Mouse (Mus musculus) forelimb bud, embryonic 11.5 days (tissue): Measurements from ENCODE around the gene Dna2.
A peak's percentile ranks its signal among the peaks of the same experiment; 100 is the strongest.
"Not testable (repeated sequence)": the region's sequence is repeated elsewhere in the genome, so short reads cannot be mapped to it uniquely, and the experiment has no call there.

Experiments
- DNase-seq: peaks from one replicate; pipeline ENCODE4 v3.0.0-alpha.2; 2012; ENCODE audit warnings: low read depth, low spot score

Gene Dna2

DNA sequence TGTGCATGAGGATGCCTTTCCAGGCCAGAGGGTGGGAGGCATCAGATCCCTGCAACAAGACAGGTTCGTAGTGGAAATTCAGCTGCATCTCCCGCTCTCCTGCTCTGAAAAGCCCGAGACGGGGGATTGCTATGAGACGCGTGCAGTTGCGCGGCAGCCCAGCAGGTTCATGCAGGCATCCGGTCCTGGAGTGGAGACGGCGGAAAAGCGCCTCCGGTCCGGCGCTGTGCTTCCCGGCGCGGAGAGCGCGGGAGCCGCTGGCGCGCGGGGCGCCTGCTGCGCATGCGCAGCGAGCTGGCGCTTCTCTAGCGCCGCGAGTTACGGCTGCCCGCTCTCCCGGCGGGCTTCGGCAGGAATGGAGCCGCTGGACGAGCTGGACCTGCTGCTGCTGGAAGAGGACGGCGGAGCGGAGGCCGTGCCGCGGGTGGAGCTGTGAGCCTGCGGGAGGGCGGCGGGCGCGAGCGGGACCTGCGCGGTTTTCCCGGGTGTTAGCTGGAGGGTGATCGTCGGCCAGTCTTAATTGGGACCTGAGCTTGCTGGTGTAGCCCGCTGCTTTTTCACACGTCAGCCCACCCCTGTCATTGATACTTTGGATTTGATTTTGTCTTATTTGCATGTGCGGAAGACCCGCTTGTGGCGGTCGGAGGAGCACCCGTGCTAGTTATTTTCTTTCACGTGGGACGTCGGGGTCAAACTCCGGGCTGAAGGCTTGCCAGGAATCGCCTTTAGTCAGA lies at the start of gene Dna2:
TSS of gene Dna2 (plus strand) at position 289 of the 734 bp plus-strand sequence.
- DNase-seq = peak; percentile 92

DNA sequence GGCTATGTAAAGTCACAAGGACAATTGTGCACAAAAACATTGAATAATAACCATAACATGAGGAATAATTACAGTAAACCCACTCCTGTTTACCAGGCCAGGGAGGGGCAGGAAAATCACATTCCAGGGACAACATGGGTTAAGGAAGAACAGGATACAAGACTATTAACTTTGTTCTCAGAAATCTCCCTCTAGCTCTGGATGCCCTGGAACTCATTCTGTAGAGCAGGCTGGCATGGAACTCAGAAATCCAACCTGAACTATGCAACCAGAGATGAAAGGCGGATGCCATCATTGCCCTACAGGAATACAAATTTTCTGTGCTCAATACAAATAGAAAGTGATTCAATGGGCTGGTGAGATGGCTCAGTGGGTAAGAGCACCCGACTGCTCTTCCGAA lies 49.4 kb upstream of the Dna2 start:
- no peak for DNase-seq

DNA sequence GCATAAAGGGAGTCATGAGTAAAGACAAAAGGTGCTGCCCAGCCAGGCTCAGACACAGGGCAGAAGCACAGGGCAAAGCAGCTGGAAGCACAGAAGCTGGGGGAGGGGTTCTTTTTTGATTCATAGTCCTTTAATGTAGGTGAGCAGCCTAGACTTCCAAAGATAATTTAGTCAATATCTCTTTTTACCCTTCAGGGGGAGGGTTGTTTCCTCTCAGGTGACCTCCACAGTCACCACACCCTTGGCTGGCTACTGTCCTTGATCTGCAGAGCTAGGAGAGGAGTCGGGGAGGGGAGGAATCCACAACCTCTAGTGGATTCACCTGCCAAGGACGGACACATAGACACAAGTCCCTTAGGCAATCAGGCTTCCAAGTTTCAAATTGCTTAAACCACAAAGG lies 48.8 kb upstream of the Dna2 start:
- no peak for DNase-seq

DNA sequence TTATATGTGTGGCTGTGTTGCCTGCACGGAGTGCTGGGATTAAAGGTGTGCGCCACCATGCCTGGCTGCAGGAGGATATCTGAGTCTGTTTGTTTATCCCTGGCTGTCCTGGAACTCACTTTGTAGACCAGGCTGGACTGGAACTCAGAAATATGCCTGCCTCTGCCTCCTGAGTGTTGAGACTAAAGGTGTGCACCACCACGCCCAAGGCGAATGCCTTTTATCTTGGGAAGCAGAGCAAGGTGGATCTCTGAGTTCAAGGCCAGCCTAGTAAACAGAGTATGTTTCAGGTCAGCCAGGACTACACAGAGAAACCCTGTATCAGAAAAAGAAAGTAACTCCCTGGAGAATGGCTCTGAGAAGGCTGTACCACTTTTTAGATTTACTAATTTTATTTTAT lies 46.7 kb upstream of the Dna2 start:
- DNase-seq = no peak

DNA sequence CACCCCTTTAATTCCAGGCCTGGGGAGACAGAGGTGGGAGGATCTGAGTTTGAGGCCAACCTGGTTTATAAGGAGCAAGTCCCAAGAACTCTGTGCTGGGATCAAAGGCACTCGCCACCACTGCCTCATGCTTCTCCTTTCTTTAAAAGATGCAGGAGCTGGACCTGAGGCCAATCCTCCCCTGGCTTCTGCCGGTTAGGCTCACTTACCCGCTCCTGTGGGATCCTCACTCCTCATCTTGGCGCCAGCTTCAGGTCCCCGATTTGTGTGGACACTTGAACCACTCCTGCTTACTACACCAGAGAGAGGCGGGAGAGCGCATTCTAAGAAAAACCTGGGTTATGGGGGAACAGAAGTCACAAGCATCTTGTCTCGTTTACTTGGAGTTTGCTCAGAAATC lies 45.0 kb upstream of the Dna2 start:
- DNase-seq = no peak

DNA sequence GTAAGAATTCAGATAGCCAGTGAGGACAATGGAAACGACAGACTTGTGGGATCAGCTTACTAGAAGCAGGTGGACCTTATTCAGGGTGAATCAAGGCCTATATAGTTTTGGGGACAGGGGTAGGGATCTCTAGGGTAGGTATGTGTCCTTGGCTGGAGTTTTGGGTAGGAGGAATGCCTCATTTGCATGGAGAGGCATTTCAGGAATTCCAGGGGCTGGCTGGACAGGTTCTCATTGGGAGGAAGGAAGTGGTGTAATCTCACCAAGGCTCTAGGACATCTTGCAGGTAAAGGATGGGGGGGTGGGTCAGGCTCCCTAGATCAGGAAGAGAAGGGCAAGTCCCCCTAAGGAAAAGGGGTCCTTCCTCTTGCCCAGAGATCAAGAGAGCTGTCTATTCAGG lies 44.0 kb upstream of the Dna2 start:
- no peak for DNase-seq

DNA sequence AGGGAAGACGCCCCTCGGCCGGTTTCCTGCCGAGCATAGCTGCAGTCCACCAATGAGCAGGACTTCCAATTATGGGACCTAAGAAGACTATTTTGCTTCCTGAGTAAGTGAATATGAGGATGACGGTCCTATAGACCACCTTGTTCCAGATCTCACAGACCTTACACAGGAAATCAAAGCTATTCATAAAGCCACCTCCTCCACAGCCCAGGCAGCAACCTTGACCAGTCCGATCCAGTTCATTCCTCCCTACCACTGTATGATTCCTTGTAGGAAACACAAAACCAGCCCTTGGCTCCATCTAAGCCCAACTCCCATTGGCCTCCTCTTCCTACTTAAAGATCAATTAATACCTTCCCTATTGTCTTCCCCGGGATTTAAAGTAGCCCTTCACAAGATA lies 40.5 kb upstream of the Dna2 start:
- no peak for DNase-seq

DNA sequence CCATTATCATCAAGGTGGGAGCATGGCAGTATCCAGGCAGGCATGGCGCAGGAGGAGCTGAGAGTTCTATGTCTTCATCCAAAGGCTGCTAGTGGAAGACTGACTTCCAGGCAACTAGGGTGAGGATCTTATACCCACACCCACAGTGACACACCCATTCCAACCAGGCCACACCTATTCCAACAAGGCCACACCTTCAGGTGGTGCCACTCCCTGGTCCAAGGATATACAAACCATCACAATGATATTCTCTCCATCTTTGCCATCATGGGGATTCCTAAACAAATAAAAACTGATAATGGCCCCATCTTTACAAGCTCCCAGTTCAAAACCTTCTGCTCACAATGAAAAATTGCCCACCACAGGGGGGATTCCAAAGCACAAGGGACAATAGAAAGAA lies 37.9 kb upstream of the Dna2 start, which contains the start of gene Tet1:
TSS of gene Tet1 (minus strand) at position 101 of the 400 bp plus-strand sequence.
- DNase-seq = not testable (repeated sequence)

DNA sequence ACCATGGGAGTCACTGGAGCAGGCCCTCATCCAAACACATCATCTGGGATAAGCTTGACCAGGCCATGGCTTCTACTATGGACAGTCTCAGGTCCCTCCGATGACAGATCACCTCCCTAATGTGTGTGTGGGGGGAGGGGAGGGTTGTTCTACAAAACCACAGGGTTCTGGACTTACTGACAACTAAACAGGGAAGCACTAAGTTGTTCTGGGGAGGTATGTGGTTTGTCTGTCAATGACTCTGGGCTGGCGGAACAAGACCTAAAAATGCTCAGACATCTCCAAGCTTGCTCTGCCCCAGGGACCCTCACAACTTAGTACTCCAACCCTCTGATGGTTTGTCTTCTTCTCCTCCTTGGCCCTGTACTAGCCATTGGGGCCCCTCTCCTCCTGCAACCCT lies 35.7 kb upstream of the Dna2 start:
- no peak for DNase-seq

DNA sequence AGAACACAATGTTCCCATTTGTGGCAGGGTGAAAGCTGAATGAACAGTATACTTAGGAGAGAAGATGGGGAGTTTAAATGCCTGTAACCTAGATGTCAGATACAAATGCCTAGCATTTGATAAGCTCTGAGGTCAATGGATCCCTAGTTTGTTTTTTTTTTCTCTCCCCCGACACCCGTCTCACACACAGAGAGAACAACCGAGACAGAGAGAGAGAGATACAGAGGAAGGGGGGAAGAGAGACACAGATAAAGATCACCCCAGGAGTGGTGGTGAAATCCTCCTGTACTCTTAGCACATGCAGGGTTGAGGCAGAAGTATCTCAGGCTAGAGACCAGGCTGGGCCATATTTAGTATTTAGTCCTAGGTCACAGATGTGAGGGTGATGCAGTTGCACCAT lies 27.8 kb upstream of the Dna2 start:
- no peak for DNase-seq

DNA sequence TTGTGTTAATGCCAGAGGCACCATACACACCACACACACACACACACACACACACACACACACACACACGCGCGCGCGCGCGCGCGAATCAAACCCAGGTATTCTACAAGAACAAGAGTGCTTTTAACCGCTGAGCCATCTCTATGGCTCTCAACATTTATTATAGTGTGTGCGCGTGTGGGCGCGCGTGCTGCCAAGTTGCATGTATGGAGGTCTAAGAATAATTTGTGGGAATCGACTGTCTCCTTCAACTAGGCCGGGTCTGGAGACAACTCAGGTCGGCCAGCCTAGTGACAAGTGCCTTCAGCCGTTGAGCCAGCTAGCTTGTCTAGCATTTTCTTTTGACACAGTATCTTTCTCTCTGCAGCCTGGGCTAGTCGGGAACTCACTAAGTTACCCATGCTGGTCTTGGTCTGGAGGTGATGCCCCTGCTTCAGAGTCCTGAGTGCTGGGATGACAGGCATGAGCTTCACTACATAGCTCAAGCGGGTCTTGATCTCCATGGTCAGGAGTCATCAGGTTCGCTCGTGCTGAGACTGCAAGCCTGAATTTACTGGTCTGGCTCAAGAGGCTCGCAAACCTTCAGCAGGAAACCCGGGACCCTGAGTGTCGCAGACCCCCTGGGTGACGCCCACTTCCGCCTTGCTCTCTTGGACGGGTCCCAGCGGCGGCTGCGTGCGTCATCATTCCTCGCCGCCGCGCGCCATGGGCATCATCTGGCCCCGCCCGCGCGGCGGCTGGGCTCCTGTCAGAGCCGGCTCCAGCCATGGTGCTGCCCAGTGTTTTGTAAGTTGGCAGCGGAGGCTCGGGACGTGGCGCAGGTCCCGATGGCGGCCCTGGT lies 26.7 kb upstream of the Dna2 start, which contains the start of gene Slc25a16:
TSS of gene Slc25a16 (plus strand) at position 709 of the 841 bp plus-strand sequence.
- peak; percentile 88 for DNase-seq

DNA sequence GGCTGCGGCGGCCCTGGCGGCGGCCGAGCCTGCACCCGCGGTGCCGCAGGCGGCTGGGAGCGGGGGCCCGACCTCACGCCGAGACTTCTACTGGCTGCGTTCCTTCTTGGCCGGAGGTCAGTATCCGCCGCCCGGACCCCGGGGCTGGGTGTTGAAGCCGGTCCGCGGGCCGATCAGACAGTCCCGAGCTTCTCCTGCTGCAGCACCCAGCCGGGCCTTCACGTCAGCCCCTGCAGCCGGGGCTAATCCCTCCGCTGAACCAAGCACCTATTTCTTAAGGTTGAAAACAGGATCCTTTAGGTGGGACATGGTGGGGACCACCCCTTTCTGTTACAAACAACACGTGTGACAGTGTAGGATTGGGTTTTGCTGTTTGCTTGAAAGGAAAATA lies 26.1 kb upstream of the Dna2 start:
- no peak for DNase-seq

DNA sequence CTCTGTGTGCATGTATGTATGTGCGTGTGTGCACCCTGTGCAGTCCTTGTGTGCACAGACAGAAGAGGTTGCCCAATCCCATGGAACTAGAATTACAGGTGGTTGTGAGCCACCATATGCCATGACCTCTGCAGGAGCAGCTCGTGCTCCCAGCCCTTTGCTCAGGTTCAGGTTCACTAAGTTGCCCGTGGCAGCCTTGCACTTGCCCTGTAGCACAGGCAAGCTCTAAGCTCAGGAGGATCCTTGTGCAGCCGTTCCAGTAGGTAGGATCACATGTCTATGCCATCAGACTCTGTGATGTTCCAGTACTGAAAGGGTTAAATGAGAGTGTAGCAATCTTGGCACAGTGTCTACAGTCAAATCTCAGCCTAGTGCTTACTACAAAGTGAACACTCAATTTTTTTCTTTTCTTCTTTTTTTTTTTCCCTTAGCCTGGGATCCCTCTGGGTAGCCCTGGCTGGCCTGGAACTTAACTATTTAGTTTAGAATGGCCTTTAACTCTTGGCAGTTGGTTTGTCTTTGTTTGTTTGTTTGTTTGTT lies 22.7 kb upstream of the Dna2 start:
- DNase-seq = no peak

DNA sequence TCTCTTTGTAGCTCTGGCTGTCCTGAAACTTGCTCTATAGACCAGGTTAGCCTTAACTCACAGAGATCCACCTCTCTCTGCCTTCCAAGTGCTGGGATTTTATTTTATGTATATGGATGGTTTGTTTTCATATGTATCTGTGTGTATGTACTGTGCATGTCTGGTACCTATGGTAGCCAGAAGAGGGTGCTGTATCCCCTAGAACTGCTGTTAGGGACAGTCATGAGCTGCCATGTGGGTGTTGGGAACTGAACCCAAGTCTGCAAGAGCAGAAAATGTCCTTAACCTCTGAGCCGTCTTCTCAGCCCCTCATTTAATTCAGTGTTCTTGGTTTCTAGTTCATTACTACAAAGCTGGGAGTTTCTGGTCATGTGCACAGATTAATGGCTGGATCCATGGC lies 14.4 kb upstream of the Dna2 start:
- DNase-seq = no peak

DNA sequence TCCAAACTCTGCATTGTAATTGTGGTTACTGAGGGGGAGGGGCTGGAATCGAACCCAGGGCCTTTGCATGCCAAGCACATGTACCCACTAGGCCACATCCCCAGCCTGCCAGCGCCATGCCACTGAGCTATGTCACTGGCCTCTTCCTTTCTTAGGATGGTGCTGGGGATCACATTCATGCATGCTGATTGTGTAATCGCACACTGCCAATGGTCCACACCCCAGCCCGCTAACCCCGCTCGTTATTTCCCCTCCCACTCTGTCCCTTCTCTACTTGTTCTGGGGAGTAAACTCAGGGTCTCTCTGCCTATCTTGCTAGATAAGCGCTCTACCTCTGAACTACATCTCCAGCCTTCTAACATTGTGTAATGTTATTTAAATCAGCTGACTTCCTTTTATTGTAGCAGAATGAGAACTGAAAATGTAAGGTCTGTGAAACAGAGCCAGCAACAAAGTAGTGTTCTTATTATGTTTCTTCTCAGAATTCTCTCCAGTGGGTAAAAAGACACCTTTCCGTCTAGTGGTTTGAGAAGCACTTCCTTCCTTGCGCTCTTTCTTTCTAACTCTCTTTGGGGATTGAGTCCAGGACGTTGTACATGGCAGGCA lies 1.7 kb upstream of the Dna2 start:
- DNase-seq = no peak

DNA sequence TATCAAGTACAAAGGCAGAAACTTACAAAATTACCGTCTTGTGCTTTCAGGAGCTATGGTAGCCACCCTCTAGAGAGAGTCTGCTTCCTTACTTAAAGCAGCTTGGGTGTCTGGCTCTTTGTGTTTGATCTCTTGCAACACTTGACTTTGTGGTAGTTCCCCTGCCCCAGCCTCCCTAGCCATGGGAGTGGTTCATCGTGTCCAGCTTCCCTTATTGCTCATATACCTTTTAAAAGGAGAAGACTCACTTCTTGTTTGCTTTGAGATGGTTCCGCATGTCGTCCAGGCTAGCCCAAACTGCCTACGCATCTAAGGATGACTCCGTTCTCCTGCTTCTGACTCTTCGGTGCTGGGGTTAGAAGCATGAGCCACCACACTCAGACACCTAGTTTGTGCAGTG lies 1.7 kb downstream of the Dna2 start:
- no peak for DNase-seq

DNA sequence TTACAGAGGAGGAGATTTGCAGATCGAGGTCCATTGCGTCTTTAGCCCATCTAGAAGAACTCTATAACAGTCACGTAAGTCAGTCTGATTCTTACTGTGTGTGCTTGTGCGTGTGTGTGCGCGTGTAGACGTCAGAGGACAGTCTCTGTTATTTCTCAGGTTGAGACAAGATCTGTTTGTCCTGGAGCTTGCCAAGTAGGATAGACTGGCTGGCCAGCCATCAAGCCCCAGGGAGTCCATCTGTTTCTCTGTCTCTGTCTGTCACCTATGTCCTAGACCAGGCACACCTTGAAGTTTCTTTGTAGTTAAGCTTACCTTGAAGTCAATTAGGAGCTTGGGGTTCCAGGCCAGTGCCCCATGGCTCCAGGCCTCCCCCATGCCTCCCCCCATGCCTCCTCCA lies 17.1 kb downstream of the Dna2 start:
- no peak for DNase-seq

DNA sequence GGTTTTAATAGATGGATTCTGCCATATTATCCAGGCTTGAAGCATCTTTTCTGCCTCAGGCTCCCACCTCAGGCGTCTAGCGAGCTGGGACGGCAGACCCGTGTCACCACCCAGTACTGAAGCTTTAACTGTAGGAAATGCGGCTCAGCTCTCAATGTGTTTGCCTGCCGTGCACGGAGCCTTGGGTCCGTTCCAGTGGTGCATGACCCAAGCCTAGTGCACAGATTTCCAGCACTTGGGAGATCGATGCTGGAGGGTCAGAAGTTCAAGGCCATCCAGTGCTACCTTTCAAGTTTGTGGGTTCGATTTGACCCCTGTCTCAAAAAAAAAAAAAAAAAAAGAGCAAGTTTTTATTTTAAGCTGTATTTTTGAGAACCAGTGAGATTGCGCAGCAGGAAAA lies 19.0 kb downstream of the Dna2 start:
- DNase-seq = no peak

DNA sequence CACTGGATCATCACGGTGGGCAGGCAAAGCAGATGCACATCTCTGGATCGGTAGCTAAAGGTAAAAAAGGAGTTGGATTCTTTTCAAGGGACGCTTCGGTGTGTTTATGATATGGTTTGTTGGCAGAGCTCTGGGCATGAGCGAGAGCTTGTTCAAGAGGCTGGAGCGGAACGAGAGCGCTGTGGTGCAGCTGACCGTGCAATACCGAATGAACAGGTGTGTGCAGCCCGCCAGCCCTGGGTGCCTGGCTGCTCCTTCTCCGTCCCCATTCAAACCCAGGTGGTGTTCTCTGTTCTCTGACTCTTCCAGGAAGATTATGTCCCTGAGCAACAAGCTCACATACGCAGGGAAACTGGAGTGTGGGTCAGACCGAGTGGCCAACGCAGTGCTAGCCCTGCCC lies 19.5 kb downstream of the Dna2 start:
- no peak for DNase-seq

DNA sequence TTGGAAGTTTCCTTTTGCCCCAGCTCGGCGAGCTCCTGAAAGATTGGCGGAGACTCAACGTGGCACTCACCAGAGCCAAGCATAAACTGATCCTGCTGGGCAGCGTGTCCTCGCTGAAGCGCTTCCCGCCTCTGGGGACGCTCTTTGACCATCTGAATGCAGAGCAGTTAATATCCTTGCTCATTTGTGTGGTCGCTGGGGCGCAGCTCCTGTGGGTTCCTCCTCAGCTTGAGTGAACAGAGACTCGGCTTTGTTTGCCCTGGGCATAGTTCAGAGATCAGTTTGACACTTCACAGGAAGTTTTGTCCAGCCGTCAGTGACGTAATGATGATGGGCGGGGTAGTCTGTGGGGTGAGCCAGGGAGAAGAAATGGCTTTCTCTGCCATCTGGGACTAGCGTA lies 25.0 kb downstream of the Dna2 start:
- no peak for DNase-seq

DNA sequence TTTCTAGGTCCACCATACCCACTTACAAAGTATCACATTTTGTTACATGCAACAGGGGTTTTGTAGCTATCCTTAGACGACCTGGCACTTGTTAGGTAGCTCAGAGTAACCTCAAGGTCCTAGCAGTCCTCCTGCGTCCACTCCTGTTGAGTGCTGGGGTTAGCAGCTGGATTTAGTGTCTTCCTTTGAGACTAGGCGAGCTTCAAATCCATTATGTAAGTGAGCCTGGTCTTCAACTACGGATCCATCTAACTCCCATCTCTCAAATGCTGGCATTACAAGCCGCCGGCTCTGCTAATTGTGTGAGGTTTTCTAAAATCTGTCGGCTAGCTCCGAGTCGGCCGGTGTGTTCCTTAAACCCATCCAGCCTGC lies 32.8 kb downstream of the Dna2 start:
- DNase-seq = no peak
